Mouse (Mus musculus): ENCODE measurements around the gene Pate2. TPM values are rescaled to one million over a fixed set of nuclear protein-coding genes. Genes with fewer than 3 reads are reported as not detected.

Pate2 gene
- polyA plus RNA-seq, 1 experiment from 2014 or later: 0.36 TPM

- TF ChIP-seq CTCF (IDR thresholded peaks at IDR 0.05; ENCODE audit: low read depth): no peak
- H3K4me1 ChIP-seq (replicated peaks; ENCODE audit: insufficient read depth, low read length): peaks cover 12% of the 10 kb centered on the region
- H3K27ac ChIP-seq: no peak overlapping the region
- WGBS: 94% methylated on average over 11 of the region's 11 CpGs
- H3K36me3 ChIP-seq (ENCODE audit: insufficient read depth, low read length): peaks cover 17% of the 10 kb centered on the region; the same call in 1 of the 2 replicates
- ATAC-seq (replicated peaks; ENCODE audit: low FRiP score, low read depth): no peak
- no peak overlapping the region for H3K9ac ChIP-seq (ENCODE audit: low read depth, low read length)
- H3K4me2 ChIP-seq (ENCODE audit: low read length): no peak overlapping the region
- DNase-seq (ENCODE audit: low spot score): no peak
- no peak overlapping the region for H3K4me3 ChIP-seq (replicated peaks; ENCODE audit: low read depth, low read length)
- H3K27me3 ChIP-seq (ENCODE audit: insufficient read depth, low read length): 0 out of 2 replicates have a peak, but pooled peaks cover 5% of the 10 kb centered on the region
- H3K9me3 ChIP-seq (replicated peaks; ENCODE audit: low read length): no peaks in the 10 kb centered on the region
Observed at GRCm38 (mm10) chr9:35561076-35561475, 9.0 kb upstream of the Pate2 start.

GRCm38 (mm10) chr9:35561583-35561982, 8.5 kb upstream of the Pate2 start:
- H3K4me3 ChIP-seq (replicated peaks; ENCODE audit: low read depth, low read length): no peak overlapping the region
- no peak overlapping the region for H3K9ac ChIP-seq (ENCODE audit: low read depth, low read length)

GRCm38 (mm10) chr9:35564536-35565240, 5.4 kb upstream of the Pate2 start:
- no peak for TF ChIP-seq CTCF (IDR thresholded peaks at IDR 0.05; ENCODE audit: low read depth)
- H3K27ac ChIP-seq: no peak overlapping the region
- H3K36me3 ChIP-seq (ENCODE audit: insufficient read depth, low read length): peaks cover 20% of the 10 kb centered on the region; the same call in 1 of the 2 replicates
- DNase-seq (ENCODE audit: low spot score) (no peak), ATAC-seq (replicated peaks; ENCODE audit: low FRiP score, low read depth) (no peak)
- no peaks in the 10 kb centered on the region for H3K27me3 ChIP-seq (ENCODE audit: insufficient read depth, low read length)
- no peak overlapping the region for H3K9ac ChIP-seq (ENCODE audit: low read depth, low read length)
- H3K4me3 ChIP-seq (replicated peaks; ENCODE audit: low read depth, low read length): no peak overlapping the region
- H3K4me2 ChIP-seq (ENCODE audit: low read length): no peak overlapping the region
- no peaks in the 10 kb centered on the region for H3K9me3 ChIP-seq (replicated peaks; ENCODE audit: low read length)
- 95% methylated on average over 5 of the region's 5 CpGs for WGBS
- H3K4me1 ChIP-seq (replicated peaks; ENCODE audit: insufficient read depth, low read length): peaks cover 8% of the 10 kb centered on the region; the same call in 1 of the 2 replicates

More at GRCm38 (mm10) chr9:35561583-35561982, 8.5 kb upstream of the Pate2 start:
- no peak for DNase-seq (ENCODE audit: low spot score)
- no peak for TF ChIP-seq CTCF (IDR thresholded peaks at IDR 0.05; ENCODE audit: low read depth)
- Histone ChIP-seq H3K27ac (no peak overlapping the region), H3K36me3 (ENCODE audit: insufficient read depth, low read length) (peaks cover 17% of the 10 kb centered on the region; the same call in 1 of the 2 replicates), H3K9me3 (replicated peaks; ENCODE audit: low read length) (no peaks in the 10 kb centered on the region), H3K27me3 (ENCODE audit: insufficient read depth, low read length) (0 out of 2 replicates have a peak, but pooled peaks cover 5% of the 10 kb centered on the region), H3K4me2 (ENCODE audit: low read length) (no peak overlapping the region), H3K4me1 (replicated peaks; ENCODE audit: insufficient read depth, low read length) (peaks cover 12% of the 10 kb centered on the region)
- no peak for ATAC-seq (replicated peaks; ENCODE audit: low FRiP score, low read depth)
- 90% methylated on average over 6 of the region's 6 CpGs for WGBS

GRCm38 (mm10) chr9:35567995-35568394, 2.1 kb upstream of the Pate2 start:
- H3K36me3 ChIP-seq (ENCODE audit: insufficient read depth, low read length): peaks cover 14% of the 10 kb centered on the region; the same call in 1 of the 2 replicates
- no peak for ATAC-seq (replicated peaks; ENCODE audit: low FRiP score, low read depth)
- H3K4me3 ChIP-seq (replicated peaks; ENCODE audit: low read depth, low read length): no peak overlapping the region
- no peaks in the 10 kb centered on the region for H3K4me1 ChIP-seq (replicated peaks; ENCODE audit: insufficient read depth, low read length)
- H3K9ac ChIP-seq (ENCODE audit: low read depth, low read length): no peak overlapping the region
- TF ChIP-seq CTCF (IDR thresholded peaks at IDR 0.05; ENCODE audit: low read depth): no peak
- no peaks in the 10 kb centered on the region for H3K9me3 ChIP-seq (replicated peaks; ENCODE audit: low read length)
- H3K4me2 ChIP-seq (ENCODE audit: low read length): no peak overlapping the region
- 75% methylated on average over 3 of the region's 3 CpGs for WGBS
- no peak overlapping the region for H3K27ac ChIP-seq
- DNase-seq (ENCODE audit: low spot score): no peak
- H3K27me3 ChIP-seq (ENCODE audit: insufficient read depth, low read length): no peaks in the 10 kb centered on the region

GRCm38 (mm10) chr9:35570663-35571062, 579 bp downstream of the Pate2 start:
- H3K27me3 ChIP-seq (ENCODE audit: insufficient read depth, low read length): no peaks in the 10 kb centered on the region
- H3K4me1 ChIP-seq (replicated peaks; ENCODE audit: insufficient read depth, low read length): no peaks in the 10 kb centered on the region
- H3K9ac ChIP-seq (ENCODE audit: low read depth, low read length): no peak overlapping the region; the same call in 1 of the 2 replicates
- no peak for TF ChIP-seq CTCF (IDR thresholded peaks at IDR 0.05; ENCODE audit: low read depth)
- peak overlapping the region; percentile 60 for H3K4me3 ChIP-seq (replicated peaks; ENCODE audit: low read depth, low read length)
- H3K9me3 ChIP-seq (replicated peaks; ENCODE audit: low read length): no peaks in the 10 kb centered on the region
- peak overlapping the region; percentile 55 for H3K4me2 ChIP-seq (ENCODE audit: low read length)
- H3K36me3 ChIP-seq (ENCODE audit: insufficient read depth, low read length): 0 out of 2 replicates have a peak, but pooled peaks cover 3% of the 10 kb centered on the region
- no peak for DNase-seq (ENCODE audit: low spot score)
- no peak overlapping the region for H3K27ac ChIP-seq
- 9% methylated on average over 5 of the region's 5 CpGs for WGBS
- ATAC-seq (replicated peaks; ENCODE audit: low FRiP score, low read depth): no peak

- no peak for ATAC-seq (replicated peaks; ENCODE audit: low FRiP score, low read depth)
- H3K36me3 ChIP-seq (ENCODE audit: insufficient read depth, low read length): no peaks in the 10 kb centered on the region
- DNase-seq (ENCODE audit: low spot score): no peak
- 0 out of 2 replicates have a peak overlapping the region, but pooled peaks have one; percentile 31 for H3K9ac ChIP-seq (ENCODE audit: low read depth, low read length)
- H3K4me3 ChIP-seq (replicated peaks; ENCODE audit: low read depth, low read length): 0 out of 2 replicates have a peak overlapping the region, but pooled peaks have one; percentile 9
- WGBS: 3% methylated on average over 32 of the region's 32 CpGs
- TF ChIP-seq CTCF (IDR thresholded peaks at IDR 0.05; ENCODE audit: low read depth): no peak
- H3K27me3 ChIP-seq (ENCODE audit: insufficient read depth, low read length): no peaks in the 10 kb centered on the region
- no peak overlapping the region for H3K27ac ChIP-seq
- H3K4me2 ChIP-seq (ENCODE audit: low read length): peak overlapping the region; percentile 46
- H3K9me3 ChIP-seq (replicated peaks; ENCODE audit: low read length): no peaks in the 10 kb centered on the region
- H3K4me1 ChIP-seq (replicated peaks; ENCODE audit: insufficient read depth, low read length): no peaks in the 10 kb centered on the region
Observed at GRCm38 (mm10) chr9:35574416-35574815, 4.3 kb downstream of the Pate2 start.
